Mouse (Mus musculus) fat pad, adult 2 months (tissue): ENCODE results near the gene Rasal3.

Experiments
- DNase-seq: peaks from one replicate; pipeline ENCODE4 v3.0.0-alpha.2; 2011; ENCODE audit warnings: low read depth, low spot score; ENCODE audit errors: extremely low read depth

Rasal3 gene

GRCm38 (mm10) chr17:32356281-32356680 lies 47.1 kb downstream of the Rasal3 start:
- DNase-seq: no peak

GRCm38 (mm10) chr17:32355031-32355430 lies 48.4 kb downstream of the Rasal3 start:
- DNase-seq: no peak

- DNase-seq: no peak
Measured at GRCm38 (mm10) chr17:32354211-32354610, 49.2 kb downstream of the Rasal3 start.

- DNase-seq: no peak
Measured at GRCm38 (mm10) chr17:32353696-32354095, 49.7 kb downstream of the Rasal3 start.

DNA sequence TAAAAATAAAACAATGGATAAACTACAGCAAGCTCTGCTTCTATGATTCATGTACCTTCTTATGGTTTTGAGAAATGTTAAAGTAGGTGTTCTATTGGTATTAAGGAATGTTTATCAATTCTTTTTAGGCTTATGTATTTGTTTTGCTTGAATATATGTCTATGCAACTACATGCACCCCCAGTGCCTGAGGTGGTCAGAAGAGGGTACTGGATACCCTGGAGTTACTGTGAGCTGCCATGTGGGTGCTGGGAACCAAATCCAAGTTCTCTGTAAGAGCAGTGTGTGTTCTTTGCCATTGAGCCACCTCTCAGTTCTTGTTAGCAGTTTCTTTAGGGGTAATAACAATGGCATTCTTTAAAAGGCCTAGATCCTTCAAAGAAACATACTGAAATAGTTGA lies 51.7 kb downstream of the Rasal3 start:
- no peak for DNase-seq

DNA sequence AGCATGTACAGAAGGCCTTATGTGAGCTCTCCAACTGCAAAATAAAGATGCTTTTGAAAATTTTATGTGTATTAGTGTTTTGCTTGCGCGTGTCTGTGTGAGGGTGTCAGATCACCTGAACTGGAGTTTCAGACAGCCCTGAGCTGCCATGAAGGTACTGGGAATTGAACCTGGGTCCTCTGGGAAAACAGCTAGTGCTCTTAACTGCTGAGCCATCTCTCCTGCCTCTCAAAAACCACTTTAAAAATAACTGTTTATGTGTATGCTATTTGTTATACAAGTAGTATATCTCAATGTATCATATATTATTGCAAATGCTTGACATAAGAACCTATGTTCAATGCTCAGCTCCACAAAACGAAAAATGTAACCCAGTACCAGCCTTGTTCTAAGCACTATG lies 52.1 kb downstream of the Rasal3 start:
- no peak for DNase-seq

- peak; percentile 94 for DNase-seq
Measured at GRCm38 (mm10) chr17:32350382-32350983, 52.9 kb downstream of the Rasal3 start, which contains the start of gene Akap8l. Gene Akap8l, minus strand, starts transcription at chr17:32350607.

DNA sequence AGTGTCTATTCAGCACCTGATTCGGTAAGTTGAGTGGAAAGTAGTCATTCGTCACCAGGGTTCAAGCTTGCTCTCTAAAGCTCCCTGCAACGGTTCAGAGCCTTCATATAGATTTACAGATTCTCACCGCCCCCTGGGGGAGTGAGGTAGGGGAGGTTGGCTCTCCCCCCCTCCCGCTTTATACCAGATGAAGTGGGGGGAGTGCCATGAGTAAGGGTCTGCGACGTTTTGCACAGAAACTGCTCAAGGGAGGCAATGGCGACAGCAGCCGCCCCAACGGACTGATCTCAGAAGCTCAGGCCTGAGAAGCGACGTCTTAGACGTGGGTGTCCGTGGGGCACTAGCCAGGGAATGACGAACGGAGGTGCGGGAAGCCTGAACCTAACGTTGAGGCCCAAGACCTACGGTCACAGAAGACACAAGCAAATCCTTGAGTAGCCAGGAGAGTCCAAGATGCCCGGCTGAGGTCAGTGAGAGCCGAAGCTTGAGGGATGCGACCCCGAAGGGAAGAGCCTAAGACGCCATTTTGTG lies 53.5 kb downstream of the Rasal3 start:
- no peak for DNase-seq

- no peak for DNase-seq
Measured at GRCm38 (mm10) chr17:32349037-32349732, 54.2 kb downstream of the Rasal3 start.

DNA sequence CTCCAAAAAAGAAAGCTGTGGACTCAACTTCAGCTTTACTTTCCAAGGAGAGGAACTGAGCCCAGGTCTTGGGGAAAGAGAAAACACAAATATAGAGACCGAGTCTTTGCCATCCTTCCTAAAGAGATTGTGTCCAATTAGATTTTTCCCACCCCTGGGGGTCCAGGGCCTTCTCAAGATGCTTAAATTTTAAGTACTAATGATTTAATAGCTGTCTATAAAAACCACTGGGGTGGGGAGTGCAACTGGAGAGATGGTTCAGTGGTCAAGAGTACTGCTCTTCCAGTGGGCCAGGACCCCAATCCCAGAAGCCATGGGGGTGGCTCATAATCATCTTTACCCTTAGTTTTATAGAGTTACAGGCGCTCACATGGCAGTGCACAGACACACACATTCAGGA lies 55.0 kb downstream of the Rasal3 start:
- DNase-seq: no peak

GRCm38 (mm10) chr17:32341102-32341501 lies 62.3 kb downstream of the Rasal3 start:
- DNase-seq: no peak
